Mouse (Mus musculus) heart, adult 2 months (tissue): ENCODE data around the gene Mmachc.

Experiments used
- CTCF ChIP-seq: fragments of 200-600 bp; IDR thresholded peaks from 2 replicates; pipeline ENCODE4 v1.8.1; 2022; ENCODE audit warnings: antibody characterized with exemption, mild to moderate bottlenecking, moderate library complexity
- POLR2A ChIP-seq: fragments of 200-500 bp; IDR thresholded peaks from 2 replicates; pipeline ENCODE4 v1.6.1; 2011; ENCODE audit warnings: mild to moderate bottlenecking, low read depth, low read length, control low read depth; ENCODE audit not compliant: insufficient read depth

GRCm38 (mm10) chr4:116684665-116685064 is 23.5 kb downstream of the Mmachc start:
- TF ChIP-seq CTCF (no peak), POLR2A (no peak)
